Mouse (Mus musculus): ENCODE measurements at regions not wholly inside any gene's neighbourhood (a gene's known extent, or its start where the extent isn't known, plus 50 kb on each side); places are given as distances from the start of the nearest gene placed in this dataset.

GRCm38 (mm10) chr1:23462411-23462810 is 64.8 kb upstream of the Ogfrl1 start:
- Histone ChIP-seq H3K4me3 (replicated peaks; ENCODE audit: low read length) (no peak overlapping the region), H3K27me3 (replicated peaks; ENCODE audit: control insufficient read depth, insufficient read depth, low read length) (no peaks in the 10 kb centered on the region), H3K27ac (ENCODE audit: low read length) (no peak overlapping the region), H3K4me1 (replicated peaks; ENCODE audit: control insufficient read depth, insufficient read depth, low read length) (no peaks in the 10 kb centered on the region), H3K9me3 (ENCODE audit: control insufficient read depth, low read length) (no peaks in the 10 kb centered on the region), H3K4me2 (ENCODE audit: low read length) (no peak overlapping the region), H3K9ac (replicated peaks; ENCODE audit: low read depth, low read length) (no peak overlapping the region), H3K36me3 (ENCODE audit: control insufficient read depth, insufficient read depth) (no peaks in the 10 kb centered on the region)
- WGBS: 86% methylated on average over 3 of the region's 3 CpGs
- ATAC-seq: no peak

- Histone ChIP-seq H3K9ac (replicated peaks; ENCODE audit: low read depth, low read length) (no peak overlapping the region), H3K4me2 (ENCODE audit: low read length) (no peak overlapping the region), H3K36me3 (ENCODE audit: control insufficient read depth, insufficient read depth) (no peaks in the 10 kb centered on the region), H3K4me1 (replicated peaks; ENCODE audit: control insufficient read depth, insufficient read depth, low read length) (no peaks in the 10 kb centered on the region), H3K4me3 (replicated peaks; ENCODE audit: low read length) (no peak overlapping the region), H3K27me3 (replicated peaks; ENCODE audit: control insufficient read depth, insufficient read depth, low read length) (no peaks in the 10 kb centered on the region), H3K9me3 (ENCODE audit: control insufficient read depth, low read length) (no peaks in the 10 kb centered on the region), H3K27ac (ENCODE audit: low read length) (no peak overlapping the region)
- WGBS: 59% methylated on average over 3 of the region's 3 CpGs
- ATAC-seq: no peak
Measured at GRCm38 (mm10) chr1:23464081-23464480, 66.5 kb upstream of the Ogfrl1 start.

- Histone ChIP-seq H3K4me2 (ENCODE audit: low read length) (no peak overlapping the region), H3K9ac (replicated peaks; ENCODE audit: low read depth, low read length) (no peak overlapping the region), H3K4me3 (replicated peaks; ENCODE audit: low read length) (no peak overlapping the region), H3K4me1 (replicated peaks; ENCODE audit: control insufficient read depth, insufficient read depth, low read length) (no peaks in the 10 kb centered on the region), H3K27me3 (replicated peaks; ENCODE audit: control insufficient read depth, insufficient read depth, low read length) (no peaks in the 10 kb centered on the region), H3K27ac (ENCODE audit: low read length) (no peak overlapping the region), H3K36me3 (ENCODE audit: control insufficient read depth, insufficient read depth) (no peaks in the 10 kb centered on the region), H3K9me3 (ENCODE audit: control insufficient read depth, low read length) (no peaks in the 10 kb centered on the region)
- WGBS: 76% methylated on average over 7 of the region's 7 CpGs
- ATAC-seq: no peak
Measured at GRCm38 (mm10) chr1:23466340-23466739, 68.8 kb upstream of the Ogfrl1 start.

GRCm38 (mm10) chr1:23467405-23467804 is 69.8 kb upstream of the Ogfrl1 start:
- H3K36me3 ChIP-seq (ENCODE audit: control insufficient read depth, insufficient read depth): no peaks in the 10 kb centered on the region
- no peak overlapping the region for H3K4me2 ChIP-seq (ENCODE audit: low read length)
- 92% methylated on average over 2 of the region's 2 CpGs for WGBS
- H3K9ac ChIP-seq (replicated peaks; ENCODE audit: low read depth, low read length): no peak overlapping the region
- no peak for ATAC-seq
- H3K9me3 ChIP-seq (ENCODE audit: control insufficient read depth, low read length): no peaks in the 10 kb centered on the region
- H3K4me3 ChIP-seq (replicated peaks; ENCODE audit: low read length): no peak overlapping the region
- H3K27ac ChIP-seq (ENCODE audit: low read length): no peak overlapping the region
- no peaks in the 10 kb centered on the region for H3K4me1 ChIP-seq (replicated peaks; ENCODE audit: control insufficient read depth, insufficient read depth, low read length)
- no peaks in the 10 kb centered on the region for H3K27me3 ChIP-seq (replicated peaks; ENCODE audit: control insufficient read depth, insufficient read depth, low read length)

- Histone ChIP-seq H3K9me3 (ENCODE audit: control insufficient read depth, low read length) (no peaks in the 10 kb centered on the region), H3K4me1 (replicated peaks; ENCODE audit: control insufficient read depth, insufficient read depth, low read length) (no peaks in the 10 kb centered on the region), H3K9ac (replicated peaks; ENCODE audit: low read depth, low read length) (no peak overlapping the region), H3K27ac (ENCODE audit: low read length) (no peak overlapping the region), H3K36me3 (ENCODE audit: control insufficient read depth, insufficient read depth) (no peaks in the 10 kb centered on the region), H3K27me3 (replicated peaks; ENCODE audit: control insufficient read depth, insufficient read depth, low read length) (no peaks in the 10 kb centered on the region), H3K4me3 (replicated peaks; ENCODE audit: low read length) (no peak overlapping the region), H3K4me2 (ENCODE audit: low read length) (no peak overlapping the region)
- no peak for ATAC-seq
- 67% methylated on average over 5 of the region's 5 CpGs for WGBS
Measured at GRCm38 (mm10) chr1:23480776-23481320, 83.3 kb upstream of the Ogfrl1 start.

- no peaks in the 10 kb centered on the region for H3K4me1 ChIP-seq (replicated peaks; ENCODE audit: control insufficient read depth, insufficient read depth, low read length)
- WGBS: 37% methylated on average over 1 of the region's 1 CpGs
- no peaks in the 10 kb centered on the region for H3K27me3 ChIP-seq (replicated peaks; ENCODE audit: control insufficient read depth, insufficient read depth, low read length)
- no peak overlapping the region for H3K27ac ChIP-seq (ENCODE audit: low read length)
- H3K4me2 ChIP-seq (ENCODE audit: low read length): no peak overlapping the region
- no peaks in the 10 kb centered on the region for H3K9me3 ChIP-seq (ENCODE audit: control insufficient read depth, low read length)
- no peak overlapping the region for H3K9ac ChIP-seq (replicated peaks; ENCODE audit: low read depth, low read length)
- no peaks in the 10 kb centered on the region for H3K36me3 ChIP-seq (ENCODE audit: control insufficient read depth, insufficient read depth)
- H3K4me3 ChIP-seq (replicated peaks; ENCODE audit: low read length): no peak overlapping the region
- ATAC-seq: no peak
Measured at GRCm38 (mm10) chr1:23484566-23484965, 87.0 kb upstream of the Ogfrl1 start.

- no peaks in the 10 kb centered on the region for H3K36me3 ChIP-seq (ENCODE audit: control insufficient read depth, insufficient read depth)
- H3K9ac ChIP-seq (replicated peaks; ENCODE audit: low read depth, low read length): no peak overlapping the region
- H3K27me3 ChIP-seq (replicated peaks; ENCODE audit: control insufficient read depth, insufficient read depth, low read length): no peaks in the 10 kb centered on the region
- no peak for ATAC-seq
- WGBS: 67% methylated on average over 3 of the region's 3 CpGs
- peaks cover 4% of the 10 kb centered on the region for H3K4me1 ChIP-seq (replicated peaks; ENCODE audit: control insufficient read depth, insufficient read depth, low read length)
- H3K4me3 ChIP-seq (replicated peaks; ENCODE audit: low read length): no peak overlapping the region
- no peak overlapping the region for H3K4me2 ChIP-seq (ENCODE audit: low read length)
- no peaks in the 10 kb centered on the region for H3K9me3 ChIP-seq (ENCODE audit: control insufficient read depth, low read length)
- no peak overlapping the region for H3K27ac ChIP-seq (ENCODE audit: low read length)
Measured at GRCm38 (mm10) chr1:23485150-23485775, 87.7 kb upstream of the Ogfrl1 start.

GRCm38 (mm10) chr1:23487031-23487430 is 89.5 kb upstream of the Ogfrl1 start:
- Histone ChIP-seq H3K27me3 (replicated peaks; ENCODE audit: control insufficient read depth, insufficient read depth, low read length) (no peaks in the 10 kb centered on the region), H3K27ac (ENCODE audit: low read length) (no peak overlapping the region), H3K4me2 (ENCODE audit: low read length) (no peak overlapping the region), H3K9me3 (ENCODE audit: control insufficient read depth, low read length) (no peaks in the 10 kb centered on the region), H3K4me1 (replicated peaks; ENCODE audit: control insufficient read depth, insufficient read depth, low read length) (peaks cover 13% of the 10 kb centered on the region), H3K9ac (replicated peaks; ENCODE audit: low read depth, low read length) (no peak overlapping the region), H3K36me3 (ENCODE audit: control insufficient read depth, insufficient read depth) (no peaks in the 10 kb centered on the region), H3K4me3 (replicated peaks; ENCODE audit: low read length) (no peak overlapping the region)
- no peak for ATAC-seq

- peak; percentile 90 for ATAC-seq
- Histone ChIP-seq H3K4me1 (replicated peaks; ENCODE audit: control insufficient read depth, insufficient read depth, low read length) (peaks cover 13% of the 10 kb centered on the region), H3K4me3 (replicated peaks; ENCODE audit: low read length) (peak overlapping the region; percentile 22), H3K4me2 (ENCODE audit: low read length) (peak overlapping the region; percentile 48), H3K27me3 (replicated peaks; ENCODE audit: control insufficient read depth, insufficient read depth, low read length) (no peaks in the 10 kb centered on the region), H3K27ac (ENCODE audit: low read length) (no peak overlapping the region), H3K9ac (replicated peaks; ENCODE audit: low read depth, low read length) (peak overlapping the region; percentile 32; the same call in 1 of the 2 replicates), H3K9me3 (ENCODE audit: control insufficient read depth, low read length) (no peaks in the 10 kb centered on the region), H3K36me3 (ENCODE audit: control insufficient read depth, insufficient read depth) (no peaks in the 10 kb centered on the region)
- 7% methylated on average over 10 of the region's 10 CpGs for WGBS
Measured at GRCm38 (mm10) chr1:23490640-23491039, 93.1 kb upstream of the Ogfrl1 start.

GRCm38 (mm10) chr1:23491041-23491440 is 93.5 kb upstream of the Ogfrl1 start:
- 12% methylated on average over 6 of the region's 6 CpGs for WGBS

More at GRCm38 (mm10) chr1:23491041-23491440, 93.5 kb upstream of the Ogfrl1 start:
- H3K9me3 ChIP-seq (ENCODE audit: control insufficient read depth, low read length): no peaks in the 10 kb centered on the region
- H3K4me1 ChIP-seq (replicated peaks; ENCODE audit: control insufficient read depth, insufficient read depth, low read length): peaks cover 13% of the 10 kb centered on the region
- ATAC-seq: peak; percentile 36
- H3K4me3 ChIP-seq (replicated peaks; ENCODE audit: low read length): no peak overlapping the region; the same call in 1 of the 2 replicates
- peak overlapping the region; percentile 48 for H3K4me2 ChIP-seq (ENCODE audit: low read length)
- H3K27me3 ChIP-seq (replicated peaks; ENCODE audit: control insufficient read depth, insufficient read depth, low read length): no peaks in the 10 kb centered on the region
- no peak overlapping the region for H3K27ac ChIP-seq (ENCODE audit: low read length)
- H3K36me3 ChIP-seq (ENCODE audit: control insufficient read depth, insufficient read depth): no peaks in the 10 kb centered on the region
- H3K9ac ChIP-seq (replicated peaks; ENCODE audit: low read depth, low read length): no peak overlapping the region

All from forebrain, embryonic 16.5 days (tissue).